Mouse (Mus musculus) bone marrow macrophage, adult 2 months (primary cell): ENCODE measurements around the gene Rufy4.

Experiments used
- CTCF ChIP-seq: IDR thresholded peaks from 2 replicates; pipeline ENCODE4 v1.5.1; 2012; ENCODE audit warnings: low read depth, mild to moderate bottlenecking, low read length, moderate library complexity
- POLR2A ChIP-seq: IDR thresholded peaks from 2 replicates; pipeline ENCODE4 v1.6.1; 2012; ENCODE audit warnings: mild to moderate bottlenecking, low read depth, low read length, borderline replicate concordance

GRCm38 (mm10) chr1:74133954-74134353, 8.6 kb downstream of the Rufy4 start:
- TF ChIP-seq POLR2A (no peak), CTCF (no peak)
